ENCODE assay signal across 35 mouse cellular contexts in genomic region chr14:49309670-49310069, GRCm38 (mm10).
"Had no signal": no experiment of that assay in that cellular context is flagged by ENCODE, and none has a peak within 500 bp of the region (broad histone marks: within the 10 kb centered on the region; RNA-seq: fewer than 3 reads in every experiment).

No protein-coding gene starts in this region.

- H3K4me1 ChIP-seq: heart, embryonic 10.5 days; heart, embryonic 12.5 days; heart, embryonic 15.5 days; hindbrain, embryonic 12.5 days; hindbrain, embryonic 15.5 days; intestine, embryonic 15.5 days had no signal

- ATAC-seq: hindbrain, embryonic 16.5 days; hindbrain, postnatal 0 days; inflammation-experienced regulatory T-cells, adult 6 months; intestine, embryonic 15.5 days; intestine, embryonic 16.5 days; intestine, postnatal 0 days had no signal

- H3K4me3 ChIP-seq: heart, embryonic 10.5 days; heart, embryonic 12.5 days; heart, embryonic 13.5 days; heart, embryonic 15.5 days; hindbrain, embryonic 10.5 days; hindbrain, embryonic 12.5 days; hindbrain, embryonic 13.5 days; hindbrain, embryonic 15.5 days; intestine, embryonic 15.5 days; kidney, embryonic 15.5 days; layer of hippocampus, adult 2 months had no signal

- H3K27ac ChIP-seq: heart, embryonic 10.5 days; heart, embryonic 13.5 days; heart, embryonic 15.5 days; hindbrain, embryonic 10.5 days; hindbrain, embryonic 12.5 days; hindbrain, embryonic 13.5 days; hindbrain, embryonic 14.5 days; hindbrain, embryonic 15.5 days; hindbrain, postnatal 0 days; intestine, embryonic 15.5 days; kidney, embryonic 15.5 days; kidney, postnatal 0 days; layer of hippocampus, adult 2 months had no signal

- H3K27me3 ChIP-seq: heart, embryonic 12.5 days; heart, embryonic 13.5 days; heart, embryonic 15.5 days; hindbrain, embryonic 12.5 days; hindbrain, embryonic 13.5 days; hindbrain, embryonic 15.5 days; intestine, embryonic 15.5 days; kidney, embryonic 15.5 days had no signal

- H3K9me3 ChIP-seq: heart, embryonic 10.5 days; heart, embryonic 12.5 days; heart, embryonic 13.5 days; heart, embryonic 15.5 days; hindbrain, embryonic 10.5 days; hindbrain, embryonic 12.5 days; hindbrain, embryonic 13.5 days; hindbrain, embryonic 15.5 days; intestine, embryonic 15.5 days; kidney, embryonic 15.5 days had no signal

- DNase-seq: heart, postnatal 10 days; heart, postnatal 14 days; heart, postnatal 36 days; heart, postnatal 4 days; kidney, adult 11 months; kidney, adult 18-20 months; kidney, adult 2 months; kidney, adult 8-10 months; kidney, adult 9 months; kidney, postnatal 10 days; kidney, postnatal 14 days; kidney, postnatal 25 days; kidney, postnatal 36 days; kidney, postnatal 4 days; layer of hippocampus, adult 9-11 months; layer of hippocampus, postnatal 36 days had no signal

- H3K4me2 ChIP-seq: heart, embryonic 11.5 days; heart, embryonic 12.5 days; heart, embryonic 13.5 days; heart, embryonic 15.5 days; hindbrain, embryonic 12.5 days; hindbrain, embryonic 13.5 days; hindbrain, embryonic 14.5 days; hindbrain, embryonic 15.5 days; intestine, embryonic 15.5 days; kidney, embryonic 15.5 days had no signal

- H3K9ac ChIP-seq: heart, embryonic 12.5 days; heart, embryonic 13.5 days; heart, embryonic 15.5 days; hindbrain, embryonic 12.5 days; hindbrain, embryonic 13.5 days; hindbrain, embryonic 14.5 days; hindbrain, embryonic 15.5 days; intestine, embryonic 15.5 days; kidney, embryonic 15.5 days had no signal

- H3K36me3 ChIP-seq: heart, embryonic 10.5 days; heart, embryonic 12.5 days; heart, embryonic 13.5 days; heart, embryonic 15.5 days; hindbrain, embryonic 10.5 days; hindbrain, embryonic 12.5 days; hindbrain, embryonic 13.5 days; hindbrain, embryonic 15.5 days; intestine, embryonic 15.5 days; kidney, embryonic 15.5 days had no signal
